Mouse (Mus musculus) fibroblast of lung, adult 2 months (primary cell): ENCODE data around the gene Thbs4.

Source experiments
- DNase-seq: peaks from one replicate; pipeline ENCODE4 v3.0.0-alpha.2; 2011; ENCODE audit warnings: low read depth

The Thbs4 gene

GRCm38 (mm10) chr13:92712619-92713018, 82.0 kb downstream of the Thbs4 start:
- DNase-seq: no peak

- no peak for DNase-seq
Measured at GRCm38 (mm10) chr13:92711821-92712220, 82.8 kb downstream of the Thbs4 start.

DNA sequence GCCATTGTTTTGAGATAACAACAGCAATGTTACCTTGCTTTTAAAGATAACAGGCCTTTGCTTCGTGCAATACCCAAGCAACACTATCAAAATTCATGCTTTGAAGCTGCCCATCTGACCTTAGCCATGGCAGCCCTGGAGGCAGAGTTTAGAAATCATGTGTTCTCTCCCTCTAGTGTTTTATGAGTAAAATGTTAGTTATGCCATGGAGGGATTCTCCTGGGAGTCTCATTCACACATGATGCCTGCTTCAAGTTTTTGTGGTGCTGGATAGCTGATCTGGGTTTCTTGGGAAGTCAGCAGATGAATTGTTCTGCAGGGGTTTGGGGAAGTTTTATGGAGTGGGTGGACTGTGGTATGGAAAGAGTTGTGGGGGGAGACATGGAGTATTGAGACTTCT, 84.3 kb downstream of the Thbs4 start:
- no peak for DNase-seq

DNA sequence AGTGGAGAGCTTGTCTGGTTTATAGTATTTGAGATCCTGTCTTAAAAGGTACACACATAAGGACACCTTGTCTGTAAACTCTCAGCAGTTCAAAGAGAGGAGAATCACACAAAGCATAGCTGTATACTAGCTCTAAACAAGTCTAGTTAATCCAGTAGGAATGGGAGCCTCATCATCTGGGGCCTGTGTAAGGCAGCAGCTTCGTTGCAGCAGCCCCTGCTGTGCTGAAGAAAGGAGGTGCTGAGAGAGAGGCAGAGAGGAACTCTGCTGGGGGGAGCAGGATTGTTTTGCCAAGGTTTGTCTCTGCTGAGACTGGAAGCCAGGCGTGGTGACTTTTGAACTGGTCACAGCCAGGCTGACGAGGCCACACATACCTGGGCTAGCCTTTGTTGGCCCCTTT, 85.1 kb downstream of the Thbs4 start:
- DNase-seq: no peak

DNA sequence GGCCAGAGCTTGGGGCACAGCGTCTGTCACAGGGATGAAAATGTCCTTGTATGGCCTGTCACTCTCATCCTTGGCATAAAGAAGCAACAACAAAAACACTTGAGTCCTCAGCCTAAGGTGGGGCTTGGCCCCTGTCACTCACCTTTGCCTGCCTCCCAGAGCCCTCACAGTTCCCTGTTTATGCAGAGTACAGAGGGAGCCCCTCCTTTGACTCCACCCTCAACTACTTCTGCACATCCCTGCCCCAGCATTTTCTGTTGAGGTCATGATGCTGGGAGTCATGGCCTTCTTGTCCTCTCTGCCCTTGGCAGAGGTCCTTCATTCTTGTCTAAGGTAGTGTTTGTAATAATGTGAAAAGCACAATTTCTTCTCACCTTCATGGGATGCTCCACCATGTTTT, 86.2 kb downstream of the Thbs4 start:
- no peak for DNase-seq

DNA sequence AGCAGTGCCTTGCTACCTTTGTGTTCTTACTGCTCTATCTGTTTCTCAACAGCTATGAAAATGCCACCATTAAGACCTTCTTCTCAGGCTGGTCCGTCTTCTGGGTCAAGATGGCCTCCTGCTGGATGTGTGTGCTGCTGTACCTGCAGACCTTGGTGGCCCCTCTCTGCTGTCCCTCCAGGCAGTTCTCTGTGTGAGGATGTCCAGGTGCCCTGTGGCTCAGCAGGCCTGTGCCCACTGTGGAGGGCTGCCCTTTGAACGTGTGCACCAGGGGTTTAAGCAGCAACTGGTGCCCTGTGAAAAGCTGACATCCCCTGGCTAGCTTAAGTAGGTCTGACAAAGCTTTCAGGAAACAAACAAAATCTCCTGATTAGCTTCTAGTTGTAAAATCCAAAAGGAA, 86.7 kb downstream of the Thbs4 start:
- no peak for DNase-seq

- DNase-seq: no peak
Measured at GRCm38 (mm10) chr13:92706342-92707061, 88.1 kb downstream of the Thbs4 start.

GRCm38 (mm10) chr13:92705016-92705535, 89.5 kb downstream of the Thbs4 start:
- no peak for DNase-seq

DNA sequence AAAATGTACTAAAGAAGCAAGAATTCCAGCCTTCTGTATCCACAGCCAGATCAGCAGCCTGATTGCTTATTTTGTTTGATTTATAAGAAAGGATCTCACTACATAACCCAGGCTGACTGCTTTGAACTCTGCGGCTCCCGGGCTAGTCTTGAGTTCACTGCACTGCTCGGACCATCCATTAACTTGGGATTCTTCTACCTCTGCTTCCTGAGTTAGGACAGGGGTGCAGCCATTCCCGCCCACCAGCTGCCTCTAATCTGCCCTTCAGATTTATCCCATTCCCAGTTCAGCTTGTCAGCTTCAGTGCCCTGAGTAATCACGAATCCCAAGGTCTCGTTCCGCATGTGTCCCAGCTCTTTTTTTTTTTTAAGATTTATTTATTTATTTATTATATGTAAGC, 90.4 kb downstream of the Thbs4 start:
- DNase-seq: no peak

DNA sequence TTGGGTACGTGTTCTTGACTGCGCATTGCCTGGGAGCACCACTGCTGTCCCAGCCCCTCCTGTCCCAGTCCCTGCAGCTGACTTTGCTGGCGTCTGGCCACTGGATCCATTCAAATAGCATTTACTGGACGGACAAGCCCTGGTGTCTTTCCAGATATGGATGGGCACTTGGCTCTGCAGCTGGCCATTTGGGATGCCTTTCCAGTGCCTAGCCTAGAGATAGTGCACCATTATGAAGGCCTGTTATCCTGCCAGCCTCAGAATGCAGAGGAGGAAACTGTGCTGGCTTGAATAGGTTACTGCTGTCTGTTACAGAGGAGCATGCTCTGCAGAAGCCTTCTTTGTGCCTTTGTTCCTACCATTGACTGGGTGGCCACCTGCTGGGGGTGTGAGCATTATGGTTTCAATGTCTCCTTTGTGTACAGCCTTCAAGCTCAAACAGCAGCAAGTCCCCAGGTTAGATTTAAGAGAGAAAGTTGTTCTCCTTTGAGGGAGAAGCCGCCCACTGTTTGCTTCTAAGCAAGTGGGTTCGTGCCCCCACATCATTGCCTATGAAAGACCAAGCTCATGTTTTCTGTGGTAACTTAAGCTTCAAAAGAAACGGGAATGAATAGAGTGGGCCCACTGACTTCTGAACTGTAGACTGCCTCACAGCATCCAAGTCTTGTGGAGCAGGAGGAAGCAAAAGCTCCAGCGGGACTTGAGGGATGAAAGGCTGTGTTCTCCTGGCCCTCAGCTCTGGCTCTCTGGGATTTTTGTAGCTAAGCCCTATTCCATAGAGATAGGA, 91.2 kb downstream of the Thbs4 start:
- DNase-seq: no peak

- no peak for DNase-seq
Measured at GRCm38 (mm10) chr13:92702035-92702434, 92.6 kb downstream of the Thbs4 start.
